Mouse (Mus musculus) v-Abl transformed pro-B cells (cell line): ENCODE results near the gene Zfp97.
"Not testable (repeated sequence)": the region's sequence is repeated elsewhere in the genome, so short reads cannot be mapped to it uniquely, and the experiment has no call there.

Experiments
- in situ Hi-C, 2 experiments: fragments of 400-800 bp; cut with MboI; formaldehyde crosslinking; loops; one replicate each; pipeline ENCODE4 v1.15.1; 2025; ENCODE audit not compliant: unreplicated experiment in 2 of 2

Zfp97 gene

DNA sequence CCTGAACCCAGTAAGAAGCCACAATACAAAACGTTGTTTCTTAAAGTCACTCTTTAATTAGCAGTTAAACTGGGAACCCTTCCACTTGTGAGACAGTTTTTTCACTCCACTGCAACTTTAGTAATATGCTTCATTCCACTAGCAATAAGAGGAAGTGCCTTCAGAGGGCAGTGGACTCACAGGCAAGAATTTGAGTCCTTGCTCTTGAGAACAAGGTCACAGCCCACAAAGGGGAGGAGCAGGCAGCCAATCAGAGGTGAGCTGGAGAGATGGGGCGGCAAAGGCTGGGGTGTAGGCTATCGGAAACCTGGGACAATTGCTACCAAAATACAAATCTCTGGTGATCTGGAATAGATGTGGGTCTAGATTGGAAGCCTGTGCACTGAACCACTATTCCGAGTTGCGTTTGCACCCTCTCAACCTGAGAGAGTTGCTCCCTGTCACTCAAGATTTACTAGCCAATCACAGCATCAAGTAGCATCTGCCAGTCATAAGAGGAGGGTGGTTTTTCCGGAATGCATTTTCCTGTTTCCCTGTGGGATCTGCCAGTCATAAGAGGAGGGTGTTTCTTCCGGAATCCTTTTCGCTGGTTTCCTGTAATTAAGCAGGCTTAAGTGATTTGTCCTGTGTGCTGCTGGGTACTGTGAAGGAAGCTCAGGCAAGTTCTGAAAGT is at the start of gene Zfp97:
TSS of gene Zfp97 (plus strand) at position 586 of the 673 bp plus-strand sequence.
- in situ Hi-C loops, result not testable (repeated sequence)

DNA sequence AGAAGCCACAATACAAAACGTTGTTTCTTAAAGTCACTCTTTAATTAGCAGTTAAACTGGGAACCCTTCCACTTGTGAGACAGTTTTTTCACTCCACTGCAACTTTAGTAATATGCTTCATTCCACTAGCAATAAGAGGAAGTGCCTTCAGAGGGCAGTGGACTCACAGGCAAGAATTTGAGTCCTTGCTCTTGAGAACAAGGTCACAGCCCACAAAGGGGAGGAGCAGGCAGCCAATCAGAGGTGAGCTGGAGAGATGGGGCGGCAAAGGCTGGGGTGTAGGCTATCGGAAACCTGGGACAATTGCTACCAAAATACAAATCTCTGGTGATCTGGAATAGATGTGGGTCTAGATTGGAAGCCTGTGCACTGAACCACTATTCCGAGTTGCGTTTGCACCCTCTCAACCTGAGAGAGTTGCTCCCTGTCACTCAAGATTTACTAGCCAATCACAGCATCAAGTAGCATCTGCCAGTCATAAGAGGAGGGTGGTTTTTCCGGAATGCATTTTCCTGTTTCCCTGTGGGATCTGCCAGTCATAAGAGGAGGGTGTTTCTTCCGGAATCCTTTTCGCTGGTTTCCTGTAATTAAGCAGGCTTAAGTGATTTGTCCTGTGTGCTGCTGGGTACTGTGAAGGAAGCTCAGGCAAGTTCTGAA is 57.7 kb downstream of the Zfp97 start:
- in situ Hi-C loops, result loop anchor here in 1 of 2 experiments (25.0 kb wide), 1 partner anchor 458 kb away; the partner anchor contains the start of gene Lnpep

DNA sequence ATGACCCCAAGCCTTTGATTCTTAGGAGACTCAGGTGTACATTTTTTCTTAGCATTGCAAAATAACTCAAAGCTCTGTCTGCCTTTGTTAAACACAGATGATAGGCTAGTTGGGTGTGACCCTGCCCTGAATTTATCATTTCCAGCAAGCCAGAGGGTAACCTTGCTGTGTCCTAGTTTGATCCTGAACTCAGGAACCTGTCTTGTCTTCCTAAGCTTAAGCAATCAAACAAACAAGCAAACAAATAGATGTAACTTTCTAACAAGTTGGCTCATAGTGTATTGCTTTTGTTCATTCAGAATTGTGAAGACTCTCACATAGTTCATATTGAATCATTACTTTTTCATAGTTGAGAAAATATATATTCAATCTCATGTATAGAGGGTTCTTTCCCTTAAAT is 73.5 kb downstream of the Zfp97 start:
- in situ Hi-C loops, result loop anchor here in 1 of 2 experiments (25.0 kb wide), 1 partner anchor 443 kb away; the partner anchor contains the start of gene Lnpep

DNA sequence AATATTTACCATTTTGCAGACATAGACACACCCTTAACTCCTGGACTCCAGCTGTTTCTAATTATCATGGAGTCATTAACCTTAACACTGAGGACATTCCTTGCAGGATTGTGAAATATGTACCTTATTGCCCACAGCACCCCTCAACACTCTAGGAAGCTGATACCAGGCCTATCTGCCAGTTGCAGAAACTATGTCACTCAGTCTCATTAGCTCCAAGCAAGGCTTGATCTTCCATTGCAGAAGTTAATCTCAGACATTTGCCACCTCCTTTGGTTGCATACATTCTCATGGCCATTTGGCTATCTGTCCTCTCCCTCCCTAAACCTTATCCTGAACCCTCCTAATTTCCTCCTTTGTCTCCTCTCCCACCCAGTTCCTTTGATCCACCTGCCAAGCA is 74.0 kb downstream of the Zfp97 start:
- in situ Hi-C loops, result loop anchor here in 1 of 2 experiments (25.0 kb wide), 1 partner anchor 442 kb away; the partner anchor contains the start of gene Lnpep

DNA sequence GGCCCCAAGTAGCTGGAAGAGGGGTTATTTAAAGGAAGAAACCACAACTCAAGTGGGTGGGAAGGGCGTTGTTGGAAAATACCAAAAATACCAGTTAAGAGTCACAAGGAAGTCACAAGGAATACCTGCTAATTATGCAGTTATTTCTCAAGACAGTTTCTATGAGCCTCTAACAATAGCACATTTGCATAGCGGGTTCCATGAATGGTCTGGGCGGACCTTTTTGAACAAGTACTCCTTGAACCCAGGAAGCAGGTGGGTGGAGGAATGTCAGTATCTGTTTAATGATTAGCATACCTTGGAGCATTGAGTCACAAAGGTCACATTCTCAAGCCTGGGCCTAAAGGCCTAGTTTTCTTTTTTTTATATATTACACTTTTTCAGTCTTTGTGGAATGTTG is 74.9 kb downstream of the Zfp97 start:
- in situ Hi-C loops, result loop anchor here in 1 of 2 experiments (25.0 kb wide), 1 partner anchor 441 kb away; the partner anchor contains the start of gene Lnpep
